Mouse (Mus musculus): ENCODE data around the gene Hoxb9.

The Hoxb9 gene

DNA sequence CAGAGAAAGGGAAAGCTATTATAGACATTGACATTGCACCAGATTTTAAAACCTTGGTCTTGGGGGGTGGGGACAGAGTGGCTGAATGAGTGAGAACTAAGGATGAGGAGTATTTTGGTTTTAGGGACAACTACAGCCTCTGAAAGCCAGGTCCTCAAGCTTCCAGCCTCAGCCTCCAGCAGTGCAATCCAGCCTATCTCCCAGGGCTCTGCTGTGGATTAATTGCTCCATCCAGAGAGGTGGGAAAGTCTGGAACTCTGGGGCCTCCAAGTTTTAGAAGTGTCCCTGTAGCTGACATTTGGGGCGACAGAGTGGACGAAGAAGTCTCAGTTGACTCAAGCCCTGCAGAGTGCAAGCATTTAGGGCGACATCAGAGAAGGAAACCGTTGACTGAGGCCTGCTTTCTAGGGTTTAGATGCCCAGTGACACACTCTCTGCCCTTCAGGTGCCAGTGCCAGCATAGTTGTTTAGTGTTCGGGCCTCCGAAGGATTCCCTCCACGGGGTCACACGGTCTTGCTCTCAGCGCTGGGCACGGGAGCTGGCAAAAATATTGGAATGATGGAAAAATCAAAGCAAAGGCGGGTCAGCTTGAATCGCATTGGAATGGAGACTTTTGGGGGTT, 42.7 kb downstream of the Hoxb9 start:
- no peak for DNase-seq (ENCODE audit: low read depth, low spot score)

DNA sequence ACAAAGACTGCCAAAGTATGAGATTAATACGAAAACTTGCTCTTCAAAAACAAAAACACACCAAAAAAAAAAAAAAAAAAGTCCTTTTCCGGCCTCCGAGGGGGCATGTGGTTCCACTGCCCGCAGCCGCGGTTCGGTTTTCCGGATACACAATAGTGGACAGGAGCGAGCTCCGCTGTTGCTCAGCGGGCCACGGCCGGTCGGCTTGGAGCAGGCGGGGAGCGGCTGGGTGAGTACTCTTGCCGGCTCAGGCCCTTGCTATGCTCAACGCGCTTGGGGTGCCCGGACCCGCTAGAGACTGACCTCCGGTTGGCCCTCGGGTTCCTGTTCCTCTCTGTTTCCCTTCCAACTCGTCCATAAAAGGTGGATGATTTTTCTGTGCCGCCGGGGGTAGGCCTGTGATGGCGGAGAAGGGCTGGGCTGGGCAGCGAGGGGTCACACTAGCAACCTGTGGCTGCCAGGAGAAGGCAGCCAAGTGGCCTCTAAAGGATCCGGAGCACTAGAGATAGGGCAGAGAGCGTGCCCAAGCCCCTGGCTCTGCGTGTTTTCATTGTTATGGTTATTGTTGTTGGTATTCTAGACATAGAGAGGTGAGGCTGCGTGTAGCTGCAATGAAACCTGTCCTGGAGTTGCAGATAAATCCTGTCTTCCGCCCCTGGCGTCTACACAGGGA, 43.5 kb downstream of the Hoxb9 start:
- DNase-seq (ENCODE audit: low read depth, low spot score) = no peak

DNA sequence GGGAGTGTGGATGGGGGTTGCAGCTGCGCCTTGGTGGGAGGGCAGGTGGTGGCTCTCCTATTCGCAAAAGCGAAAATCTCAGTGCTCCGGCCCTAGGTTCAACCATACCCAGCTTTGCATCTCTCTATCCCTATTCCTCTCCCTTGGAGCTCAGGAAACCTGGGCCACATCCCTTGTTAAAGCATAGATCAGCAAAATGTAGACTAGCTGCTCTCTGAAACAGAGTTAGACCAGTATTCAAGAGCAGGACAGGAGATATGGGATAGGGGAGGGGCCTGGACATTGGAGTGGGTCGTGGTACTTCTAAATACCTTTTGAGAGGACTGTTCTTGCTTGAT, 44.1 kb downstream of the Hoxb9 start:
- DNase-seq (ENCODE audit: low read depth, low spot score) = no peak

DNA sequence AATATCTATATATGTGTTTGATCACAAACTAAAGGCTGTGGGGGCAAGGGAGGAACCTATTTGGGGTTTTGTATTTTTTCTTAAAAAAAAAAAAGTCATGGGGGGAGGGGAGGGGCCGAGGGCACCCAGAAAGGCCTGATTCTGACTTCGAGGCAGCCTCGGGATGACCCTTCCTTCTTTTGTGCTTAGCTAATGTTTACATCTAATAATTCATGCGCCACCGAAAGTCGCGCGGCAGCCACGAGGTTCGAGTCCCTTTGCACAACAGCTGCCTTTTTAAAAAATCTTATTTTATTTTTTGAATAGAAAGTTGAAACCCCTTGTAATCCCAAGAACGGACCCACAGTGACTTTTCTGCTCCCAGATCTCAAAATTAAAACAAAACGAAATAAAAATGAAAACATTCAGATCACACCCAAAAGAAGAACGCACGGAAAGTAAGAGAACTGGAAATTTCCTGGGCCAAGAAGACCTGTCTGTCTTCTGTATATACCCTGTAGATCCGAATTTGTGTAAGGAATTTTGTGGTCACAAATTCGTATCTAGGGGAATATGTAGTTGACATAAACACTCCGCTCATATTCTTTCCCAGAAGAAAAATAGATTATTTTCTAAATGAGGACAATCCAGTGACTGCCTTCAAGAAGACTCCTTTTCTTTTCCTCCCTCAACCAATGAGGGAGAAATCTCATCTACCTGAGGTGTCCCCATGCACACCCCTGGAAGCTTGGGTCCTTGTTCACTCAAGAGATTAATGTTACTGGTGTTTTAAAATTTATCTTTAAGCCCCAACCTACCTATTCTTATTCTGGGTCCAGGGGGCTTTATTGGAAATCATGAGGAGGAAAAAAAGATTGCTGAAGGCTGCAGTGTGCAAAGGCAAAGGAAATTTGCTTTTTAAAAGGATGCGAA, 45.7 kb downstream of the Hoxb9 start:
- DNase-seq (ENCODE audit: low read depth, low spot score) = no peak

DNA sequence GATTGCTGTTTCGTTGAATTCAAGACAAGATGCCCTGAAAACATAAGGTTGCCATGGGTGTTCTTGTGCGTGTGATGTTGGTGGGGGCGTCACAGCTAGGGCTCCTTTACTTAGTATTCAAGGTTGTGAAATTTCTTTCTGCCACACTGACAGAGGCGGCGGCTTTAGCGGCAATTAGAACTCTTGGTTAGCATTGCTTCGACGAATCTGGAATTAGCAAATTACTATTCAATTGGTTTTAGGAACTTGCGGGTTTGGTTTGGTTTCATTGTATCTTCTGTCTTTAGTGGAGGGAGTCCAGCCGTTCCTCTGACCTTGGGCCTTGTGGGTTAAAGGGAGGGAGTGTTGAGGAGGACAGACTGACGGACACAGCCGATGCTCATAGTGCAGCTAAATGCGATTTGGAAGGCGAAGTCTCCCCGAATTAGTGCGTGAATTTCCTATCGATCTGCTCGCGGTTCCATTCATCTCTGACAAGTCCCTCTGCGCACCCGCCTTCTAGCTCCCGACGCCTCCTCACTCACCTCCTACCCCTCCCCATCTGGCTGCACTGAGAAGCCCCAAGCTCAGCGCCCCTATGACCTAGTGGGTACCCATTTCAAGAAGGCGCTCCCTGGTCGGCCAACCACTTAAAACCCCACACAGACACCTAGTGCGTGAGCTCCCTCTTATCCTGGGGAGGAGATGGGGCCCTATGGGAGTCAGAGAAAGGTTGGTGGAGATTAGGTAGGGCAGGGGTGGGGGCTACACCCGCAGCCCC, 46.5 kb downstream of the Hoxb9 start, which contains the start of gene Hoxb4:
Gene Hoxb4, plus strand, starts transcription at position 660 of the 760 bp plus-strand sequence.
- peak; percentile 63 for DNase-seq (ENCODE audit: low read depth, low spot score)

DNA sequence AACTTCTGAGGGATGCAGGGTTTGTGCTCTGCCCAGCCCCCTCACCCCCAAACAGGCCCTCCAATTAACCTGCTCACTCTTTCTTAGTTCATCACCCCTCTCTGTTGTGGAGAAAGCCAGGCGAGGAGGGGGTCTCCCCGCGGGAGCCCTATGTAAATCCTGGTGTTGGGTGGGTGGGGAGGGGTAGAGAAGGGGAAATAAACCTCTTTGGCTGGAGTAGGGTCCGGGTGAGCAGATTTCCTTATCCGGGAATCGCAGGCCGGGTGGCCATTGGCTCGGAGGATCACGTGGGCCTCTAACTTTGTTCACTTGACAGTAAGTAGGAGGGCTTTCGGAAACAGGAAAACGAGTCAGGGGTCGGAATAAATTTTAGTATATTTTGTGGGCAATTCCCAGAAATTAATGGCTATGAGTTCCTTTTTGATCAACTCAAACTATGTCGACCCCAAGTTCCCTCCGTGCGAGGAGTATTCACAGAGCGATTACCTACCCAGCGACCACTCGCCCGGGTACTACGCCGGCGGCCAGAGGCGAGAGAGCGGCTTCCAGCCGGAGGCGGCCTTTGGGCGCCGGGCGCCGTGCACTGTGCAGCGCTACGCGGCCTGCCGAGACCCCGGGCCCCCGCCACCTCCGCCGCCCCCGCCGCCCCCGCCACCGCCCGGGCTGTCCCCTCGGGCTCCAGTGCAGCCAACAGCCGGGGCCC, 47.3 kb downstream of the Hoxb9 start:
- DNase-seq (ENCODE audit: low read depth, low spot score) = peak; percentile 91

DNA sequence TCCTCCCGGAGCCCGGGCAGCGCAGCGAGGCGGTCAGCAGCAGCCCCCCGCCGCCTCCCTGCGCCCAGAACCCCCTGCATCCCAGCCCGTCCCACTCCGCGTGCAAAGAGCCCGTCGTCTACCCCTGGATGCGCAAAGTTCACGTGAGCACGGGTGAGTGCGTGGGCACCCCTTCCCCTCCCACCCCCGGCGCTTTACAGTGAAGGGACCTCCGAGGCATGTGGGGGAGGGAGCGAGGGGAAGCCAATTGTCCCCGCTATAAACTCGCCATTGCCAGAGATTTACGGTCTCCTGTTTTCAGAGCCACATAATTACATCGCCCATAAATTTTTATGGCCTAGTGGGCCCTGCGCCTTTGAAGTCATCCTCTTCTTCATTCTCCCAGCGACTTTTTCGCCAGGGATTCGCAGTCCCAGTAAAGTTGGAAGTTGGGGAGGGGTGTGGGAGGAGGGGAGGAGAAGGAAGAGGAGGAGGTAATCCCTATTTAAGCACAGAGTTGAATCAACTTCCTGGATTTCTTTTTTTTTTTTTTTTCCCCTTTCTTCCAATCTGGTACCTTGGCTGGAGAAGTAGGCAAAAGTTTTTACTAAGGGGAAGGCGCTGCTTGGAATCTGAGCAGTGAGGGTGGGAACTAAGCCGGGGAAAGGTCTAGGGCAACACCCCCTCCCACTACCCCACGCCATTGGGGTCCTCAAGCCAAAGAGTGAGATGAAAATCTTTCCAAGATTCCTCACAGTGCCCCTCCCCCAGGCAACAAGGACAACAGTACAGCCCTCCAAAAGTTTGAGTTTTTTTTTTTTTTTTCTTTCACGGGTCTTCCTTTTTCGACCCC, 48.0 kb downstream of the Hoxb9 start:
- peak; percentile 56 for DNase-seq (ENCODE audit: low read depth, low spot score)

DNA sequence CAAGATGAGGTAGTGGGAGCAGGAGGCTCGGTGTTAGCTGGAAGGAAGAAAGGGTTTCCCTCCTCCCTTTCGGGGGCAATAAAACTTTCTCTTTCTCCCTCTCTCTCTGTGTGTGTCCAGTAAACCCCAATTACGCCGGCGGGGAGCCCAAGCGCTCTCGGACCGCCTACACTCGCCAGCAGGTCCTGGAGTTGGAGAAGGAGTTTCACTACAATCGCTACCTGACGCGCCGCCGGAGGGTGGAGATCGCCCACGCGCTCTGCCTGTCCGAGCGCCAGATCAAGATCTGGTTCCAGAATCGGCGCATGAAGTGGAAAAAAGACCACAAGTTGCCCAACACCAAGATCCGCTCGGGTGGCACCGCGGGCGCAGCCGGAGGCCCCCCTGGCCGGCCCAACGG, 48.7 kb downstream of the Hoxb9 start:
- DNase-seq (ENCODE audit: low read depth, low spot score) = peak; percentile 50

DNA sequence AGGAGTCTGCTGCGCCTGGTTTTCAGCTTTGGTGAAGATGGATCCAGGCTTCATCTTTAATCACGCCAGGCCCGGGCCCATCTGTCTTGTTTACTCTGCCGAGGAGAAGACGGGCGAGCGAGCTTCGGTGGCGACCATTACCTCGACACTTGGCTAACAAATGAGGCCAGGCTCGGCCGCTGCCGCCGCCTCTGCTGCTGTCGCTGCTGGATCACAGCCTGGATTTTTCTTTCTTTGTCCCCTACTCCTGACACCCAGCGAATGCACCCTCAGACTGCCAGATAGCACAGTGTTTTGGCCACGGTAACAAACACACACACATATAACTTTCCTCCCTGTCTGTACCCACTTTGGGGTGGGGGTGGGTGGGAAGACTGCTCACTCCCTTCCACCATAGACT, 49.4 kb downstream of the Hoxb9 start:
- DNase-seq (ENCODE audit: low read depth, low spot score) = no peak

DNA sequence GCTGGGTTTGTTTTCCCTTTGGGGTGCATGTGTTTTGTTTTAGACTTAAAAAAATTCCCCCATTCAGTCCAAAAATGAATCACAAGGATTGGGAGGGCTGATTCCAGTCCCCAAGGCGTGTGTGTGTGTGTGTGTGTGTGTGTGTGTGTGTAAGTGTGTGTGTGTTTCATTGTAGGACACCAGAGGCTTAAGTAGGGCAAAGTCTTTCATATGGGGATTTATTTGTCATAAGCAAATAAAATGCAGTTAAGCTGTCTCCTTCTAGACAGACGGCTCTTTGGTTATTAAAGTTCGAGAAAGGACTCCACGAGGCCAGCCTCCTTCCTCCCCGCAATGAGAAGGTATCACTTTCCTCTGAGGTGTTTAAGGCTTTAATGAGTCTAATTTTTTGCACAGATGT, 50.6 kb downstream of the Hoxb9 start:
- no peak for DNase-seq (ENCODE audit: low read depth, low spot score)

DNA sequence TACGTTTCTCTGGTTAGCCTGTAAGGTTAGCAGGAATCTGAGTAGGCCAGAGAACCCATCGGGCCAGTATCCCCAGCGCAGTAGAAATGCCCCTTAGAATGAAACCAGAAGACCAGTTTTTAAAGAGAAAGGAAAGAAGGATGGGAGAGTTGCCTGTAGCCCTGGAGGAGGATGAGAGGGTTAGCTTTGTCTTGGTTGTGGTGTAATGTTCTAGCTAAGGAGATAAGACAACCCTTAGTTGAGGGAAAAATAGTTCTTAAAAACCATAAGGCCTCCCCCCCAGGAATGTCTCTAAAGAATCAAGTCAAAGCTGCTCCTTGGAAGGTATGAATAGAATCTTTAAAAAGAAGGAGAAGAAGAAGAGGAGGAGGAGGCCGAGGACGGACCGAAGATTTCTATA, 51.5 kb downstream of the Hoxb9 start:
- DNase-seq (ENCODE audit: low read depth, low spot score) = no peak

DNA sequence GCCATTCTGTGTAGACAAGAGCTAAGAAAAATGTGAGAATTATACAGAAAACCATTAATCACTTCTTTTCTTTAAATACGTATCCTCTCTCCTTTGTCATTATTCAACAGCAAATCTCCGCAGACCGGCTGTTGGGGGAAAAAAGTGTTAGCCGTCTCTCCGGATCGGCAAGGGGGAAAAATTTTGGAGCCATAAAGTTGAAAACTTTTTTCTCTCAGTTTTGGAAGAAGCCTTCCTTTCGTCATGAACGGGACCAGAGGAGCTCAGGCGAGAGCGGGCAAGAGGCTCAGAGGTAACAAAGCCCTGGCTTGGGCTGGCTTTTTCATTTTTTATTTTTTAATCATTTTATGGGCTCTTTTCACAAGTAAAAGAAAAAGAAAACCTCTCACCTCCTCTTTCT, 51.9 kb downstream of the Hoxb9 start, which contains the start of gene Hoxb3:
Gene Hoxb3, plus strand, starts transcription at position 173 of the 400 bp plus-strand sequence.
- DNase-seq (ENCODE audit: low read depth, low spot score) = no peak

DNA sequence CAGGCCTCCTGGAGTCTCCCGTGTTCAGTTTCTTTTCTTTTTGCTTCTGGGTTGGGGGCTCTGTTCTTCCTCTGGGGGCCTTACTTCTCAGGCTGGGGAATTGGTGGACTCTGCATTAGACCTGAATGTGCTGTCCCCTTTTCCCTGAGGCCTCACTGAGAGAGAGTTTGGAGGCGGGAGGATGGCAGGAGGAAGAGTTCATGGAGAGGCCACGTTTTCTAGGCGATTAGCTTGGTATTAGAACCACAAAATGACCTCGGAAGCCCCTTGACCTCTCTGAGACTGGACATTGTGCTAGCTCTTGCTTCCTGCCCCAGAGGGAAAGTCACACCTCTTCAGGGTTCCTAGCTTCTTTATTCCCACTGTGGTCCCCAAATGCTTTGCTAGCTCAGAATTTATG, 52.9 kb downstream of the Hoxb9 start:
- no peak for DNase-seq (ENCODE audit: low read depth, low spot score)

DNA sequence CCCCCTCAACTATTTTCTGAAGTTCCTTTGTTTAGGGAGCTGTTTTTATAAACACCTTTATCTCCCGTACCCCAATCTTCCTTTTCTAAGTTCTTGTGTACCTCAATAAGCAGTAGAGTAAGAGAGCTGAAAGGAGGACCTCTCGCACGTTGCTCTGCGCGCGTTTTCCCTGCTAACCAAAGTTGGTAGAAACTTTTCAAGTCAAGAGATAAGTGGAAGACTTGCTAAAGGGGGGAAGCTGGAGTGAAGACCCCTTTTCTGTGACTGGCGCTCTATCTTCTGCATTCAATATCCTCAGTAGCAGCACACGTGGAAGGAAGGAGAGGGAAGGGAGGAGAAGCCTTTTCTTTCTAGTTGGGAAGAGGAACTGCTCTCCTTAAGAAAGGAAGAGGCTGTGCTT, 53.7 kb downstream of the Hoxb9 start:
- DNase-seq (ENCODE audit: low read depth, low spot score) = no peak

DNA sequence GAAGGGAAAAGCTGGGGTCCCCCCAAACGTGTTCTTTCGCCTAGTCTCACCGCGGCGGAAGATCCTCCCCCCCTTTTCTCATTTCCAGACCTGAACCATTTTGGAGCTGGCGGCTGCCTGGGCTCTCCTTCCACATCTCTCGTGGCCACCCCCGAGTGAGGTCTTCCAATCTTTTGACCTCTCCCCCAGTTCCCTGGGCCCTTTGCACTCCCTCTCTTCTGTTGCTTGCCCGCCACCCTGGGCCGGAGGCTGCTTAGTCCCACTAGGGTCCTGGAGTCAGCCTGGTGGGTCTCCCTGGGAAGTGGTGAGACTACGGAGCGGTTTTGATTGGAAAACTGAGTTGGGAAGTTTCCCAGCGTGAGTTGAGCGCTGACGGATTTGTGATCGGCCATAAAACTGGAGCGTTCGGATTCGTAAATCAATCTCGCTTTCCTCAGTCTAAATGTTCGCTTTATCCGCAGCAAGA, 54.5 kb downstream of the Hoxb9 start:
- peak; percentile 47 for DNase-seq (ENCODE audit: low read depth, low spot score)

All from R1 (cell line).